Mouse (Mus musculus) embryonic facial prominence, embryonic 14.5 days (tissue): Measurements from ENCODE around the gene Ckmt2. TPM values are rescaled to one million over a fixed set of nuclear protein-coding genes. Genes with fewer than 3 reads are reported as not detected.

Experiments
- ATAC-seq: fragments of 200-750 bp; cut with Nextera tagmentation; 2 replicates; pipeline ENCODE4 v1.8.0; 2017; ENCODE audit warnings: low read depth, moderate number of reproducible peaks, moderate TSS enrichment
- DNase-seq: peaks from one replicate; pipeline ENCODE4 v3.0.0-alpha.2; 2015; ENCODE audit warnings: low spot score
- H3K27ac ChIP-seq: fragments of 300-500 bp; sonication (generic); replicated peaks from 2 replicates; pipeline ENCODE4 v1.5.1; 2014; ENCODE audit warnings: low read depth, mild to moderate bottlenecking, low read length, moderate library complexity
- H3K27me3 ChIP-seq: fragments of 300-500 bp; sonication (generic); replicated peaks from 2 replicates; pipeline ENCODE4 v1.6.1; 2014; ENCODE audit warnings: low read length; ENCODE audit not compliant: control insufficient read depth, insufficient read depth
- H3K36me3 ChIP-seq: fragments of 300-500 bp; sonication (generic); 2 replicates; pipeline ENCODE4 v1.6.1; 2014; ENCODE audit warnings: low read length, mixed read lengths; ENCODE audit not compliant: control insufficient read depth, insufficient read depth
- H3K4me1 ChIP-seq: fragments of 300-500 bp; sonication (generic); 2 replicates; pipeline ENCODE4 v1.6.1; 2014; ENCODE audit warnings: antibody characterized with exemption, low read length; ENCODE audit not compliant: control insufficient read depth, insufficient read depth
- H3K4me2 ChIP-seq: fragments of 300-500 bp; sonication (generic); 2 replicates; pipeline ENCODE4 v1.6.1; 2014; ENCODE audit warnings: low read depth, mild to moderate bottlenecking, low read length, moderate library complexity, mixed read lengths
- H3K4me3 ChIP-seq: fragments of 300-500 bp; sonication (generic); 2 replicates; pipeline ENCODE4 v1.5.1; 2014; ENCODE audit warnings: low read depth, mild to moderate bottlenecking, low read length
- H3K9ac ChIP-seq: fragments of 300-500 bp; sonication (generic); 2 replicates; pipeline ENCODE4 v1.6.1; 2014; ENCODE audit warnings: low read depth, mild to moderate bottlenecking, low read length, moderate library complexity, mixed read lengths
- H3K9me3 ChIP-seq: fragments of 300-500 bp; sonication (generic); 2 replicates; pipeline ENCODE4 v1.6.1; 2016; ENCODE audit warnings: low read length; ENCODE audit not compliant: control insufficient read depth
- WGBS: fragments of 180-500 bp; shearing (Covaris S2); extraction: QIAGEN DNeasy Blood & Tissue Kit; methylation state at CpG from one replicate; pipeline ENCODE4 v1.1.7; 2014; 5-methylcytosine and 5-hydroxymethylcytosine counted together
- polyA plus RNA-seq: library from polyadenylated mRNA; unstranded; fragments of >200 nt; fragmentation: Nextera tagmentation; extraction: Ambion mirVana; gene quantifications from 2 replicates; pipeline ENCODE4 v1.2.1, GENCODE M21; 2014

Gene Ckmt2
- polyA plus RNA-seq, 1 experiment from 2014 or later = 17.7 TPM

DNA sequence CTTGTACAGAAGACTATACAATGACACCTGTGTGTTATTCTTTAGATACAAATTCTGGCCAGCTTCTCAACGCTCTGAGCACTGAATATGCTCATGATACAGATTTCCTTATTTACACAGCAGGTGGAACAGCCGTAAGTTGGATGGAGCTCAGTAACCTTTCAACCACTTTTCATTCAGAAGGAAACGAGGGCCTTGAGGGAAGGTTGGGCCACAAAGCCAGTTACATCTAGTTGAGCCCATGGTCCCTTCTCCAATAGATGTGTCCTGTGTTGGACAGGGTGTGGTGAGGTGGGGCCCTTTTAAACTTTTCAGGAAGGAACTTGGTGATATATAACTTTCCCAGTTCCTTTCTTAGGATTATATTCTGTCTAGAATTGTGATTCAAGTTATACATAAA lies 22.3 kb downstream of the Ckmt2 start:
- no peaks in the 10 kb centered on the region for H3K9me3 ChIP-seq
- H3K36me3 ChIP-seq = no peaks in the 10 kb centered on the region
- no peak overlapping the region for H3K4me2 ChIP-seq
- WGBS = 79% methylated on average over 3 of the region's 3 CpGs
- no peak overlapping the region for H3K4me3 ChIP-seq
- H3K9ac ChIP-seq = no peak overlapping the region
- no peak overlapping the region for H3K27ac ChIP-seq
- H3K27me3 ChIP-seq = no peaks in the 10 kb centered on the region
- no peak for ATAC-seq
- no peak for DNase-seq
- H3K4me1 ChIP-seq = no peaks in the 10 kb centered on the region

GRCm38 (mm10) chr13:91827876-91828275 lies 48.8 kb downstream of the Ckmt2 start:
- Histone ChIP-seq H3K27ac (no peak overlapping the region), H3K4me2 (no peak overlapping the region), H3K4me3 (no peak overlapping the region), H3K9ac (no peak overlapping the region), H3K36me3 (no peaks in the 10 kb centered on the region), H3K4me1 (no peaks in the 10 kb centered on the region), H3K27me3 (no peaks in the 10 kb centered on the region), H3K9me3 (no peaks in the 10 kb centered on the region)
- DNase-seq = no peak
- ATAC-seq = no peak

DNA sequence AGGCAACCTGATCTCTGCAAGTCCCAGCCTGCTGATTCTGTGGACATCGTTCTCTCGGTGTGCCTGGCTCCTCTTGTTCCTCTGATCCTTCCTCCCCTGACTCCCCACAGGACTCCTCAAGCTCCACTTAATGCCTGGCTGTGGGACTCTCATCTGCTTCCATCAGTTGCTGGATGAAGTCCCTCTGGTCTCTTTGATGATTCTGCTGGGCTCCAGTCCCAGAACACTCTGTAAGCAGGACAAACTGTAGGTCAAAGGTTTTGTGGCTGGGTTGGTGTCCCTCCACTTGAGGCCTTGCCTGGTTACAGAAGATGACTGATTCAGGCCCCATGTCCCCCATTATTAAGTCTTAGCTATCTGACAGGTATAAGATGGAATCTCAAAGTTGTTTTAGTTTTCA lies 50.6 kb downstream of the Ckmt2 start:
- no peaks in the 10 kb centered on the region for H3K27me3 ChIP-seq
- no peaks in the 10 kb centered on the region for H3K4me1 ChIP-seq
- H3K36me3 ChIP-seq = no peaks in the 10 kb centered on the region
- H3K4me3 ChIP-seq = no peak overlapping the region
- WGBS = 58% methylated on average over 2 of the region's 2 CpGs
- no peak overlapping the region for H3K9ac ChIP-seq
- peak overlapping the region; percentile 58; the same call in 1 of the 2 replicates for H3K27ac ChIP-seq
- H3K9me3 ChIP-seq = no peaks in the 10 kb centered on the region
- no peak for ATAC-seq
- H3K4me2 ChIP-seq = no peak overlapping the region
- DNase-seq = no peak

- DNase-seq = peak; percentile 92
- no peak overlapping the region; the same call in 1 of the 2 replicates for H3K27ac ChIP-seq
- H3K27me3 ChIP-seq = no peaks in the 10 kb centered on the region
- H3K9me3 ChIP-seq = no peaks in the 10 kb centered on the region
- ATAC-seq = peak; percentile 88
- H3K4me2 ChIP-seq = no peak overlapping the region
- H3K4me3 ChIP-seq = no peak overlapping the region
- no peaks in the 10 kb centered on the region for H3K36me3 ChIP-seq
- H3K4me1 ChIP-seq = no peaks in the 10 kb centered on the region
- 37% methylated on average over 4 of the region's 4 CpGs for WGBS
- H3K9ac ChIP-seq = no peak overlapping the region
These were observed 51.7 kb downstream of the Ckmt2 start for GRCm38 (mm10) chr13:91824845-91825550.

DNA sequence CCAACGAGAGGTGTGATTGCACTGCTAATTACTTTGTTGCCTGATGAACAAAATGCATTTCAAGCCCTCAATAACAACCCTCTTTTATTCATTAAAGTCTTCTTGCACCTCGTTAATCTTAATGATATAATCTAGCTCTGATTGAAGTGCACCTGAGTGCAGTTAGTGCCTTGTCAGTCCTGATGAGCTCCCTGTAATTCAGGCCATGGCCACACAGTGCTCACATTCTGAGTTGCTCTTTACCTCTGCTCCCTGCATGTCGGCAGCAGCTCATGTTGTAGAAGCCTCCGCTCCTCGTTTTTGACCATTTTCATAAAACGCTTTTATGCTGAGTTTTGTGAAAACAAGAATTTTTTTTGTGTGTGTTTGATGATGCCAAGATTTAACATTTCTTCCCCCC lies 53.0 kb downstream of the Ckmt2 start:
- Histone ChIP-seq H3K4me1 (no peaks in the 10 kb centered on the region), H3K9me3 (no peaks in the 10 kb centered on the region), H3K27ac (no peak overlapping the region), H3K4me2 (no peak overlapping the region), H3K9ac (no peak overlapping the region), H3K36me3 (no peaks in the 10 kb centered on the region), H3K27me3 (no peaks in the 10 kb centered on the region), H3K4me3 (no peak overlapping the region)
- 59% methylated on average over 6 of the region's 6 CpGs for WGBS
- no peak for ATAC-seq
- no peak for DNase-seq

DNA sequence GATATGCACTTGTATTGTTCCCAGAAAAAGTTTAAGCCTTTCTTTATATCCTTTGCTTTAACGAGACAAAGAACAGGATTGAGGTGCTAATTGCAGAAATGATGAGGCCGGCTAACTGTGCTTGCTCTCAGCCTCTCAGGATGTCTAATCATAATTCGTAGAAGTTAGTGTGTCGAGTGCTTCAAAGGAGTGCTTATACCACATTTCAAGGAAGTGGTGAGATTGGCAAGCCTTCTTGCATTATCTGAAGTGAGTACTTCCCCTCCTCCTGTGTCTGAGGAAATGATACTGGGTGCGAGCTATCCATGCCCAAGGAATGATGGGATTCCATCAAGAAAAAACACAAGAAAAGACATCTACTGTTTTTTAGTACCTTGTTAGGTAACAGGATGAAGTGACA lies 62.0 kb downstream of the Ckmt2 start:
- 94% methylated on average over 5 of the region's 5 CpGs for WGBS

DNA sequence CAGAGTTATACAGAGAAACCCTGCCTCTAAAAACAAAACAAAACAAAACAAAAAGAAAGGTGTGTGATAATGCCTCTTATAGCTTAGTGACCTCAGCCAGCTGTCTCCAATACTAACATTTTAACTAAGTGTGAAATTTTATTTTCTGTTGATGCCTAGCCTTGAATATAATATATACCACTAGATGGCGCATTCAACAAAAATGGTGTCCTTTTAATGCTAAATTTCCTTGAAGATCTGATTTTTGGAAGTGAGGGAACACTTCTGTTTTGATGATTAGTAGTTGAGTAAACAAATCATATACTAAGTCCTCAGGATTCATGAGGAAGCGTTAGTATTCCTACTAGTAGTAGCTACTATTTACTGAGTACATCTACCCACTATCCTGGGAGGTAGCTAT lies 67.2 kb downstream of the Ckmt2 start:
- no peak overlapping the region for H3K9ac ChIP-seq
- no peak overlapping the region for H3K27ac ChIP-seq
- peaks cover 15% of the 10 kb centered on the region for H3K36me3 ChIP-seq
- H3K27me3 ChIP-seq = no peaks in the 10 kb centered on the region
- WGBS = 40% methylated on average over 2 of the region's 2 CpGs
- DNase-seq = peak; percentile 17
- no peak overlapping the region for H3K4me3 ChIP-seq
- H3K4me1 ChIP-seq = no peaks in the 10 kb centered on the region
- H3K4me2 ChIP-seq = no peak overlapping the region
- H3K9me3 ChIP-seq = peaks cover 7% of the 10 kb centered on the region
- ATAC-seq = no peak

More for the DNA sequence above, 62.0 kb downstream of the Ckmt2 start:
- Histone ChIP-seq H3K36me3 (no peaks in the 10 kb centered on the region), H3K9ac (no peak overlapping the region), H3K4me2 (no peak overlapping the region), H3K27me3 (no peaks in the 10 kb centered on the region), H3K4me1 (no peaks in the 10 kb centered on the region), H3K9me3 (peaks cover 12% of the 10 kb centered on the region), H3K27ac (no peak overlapping the region), H3K4me3 (no peak overlapping the region)
- no peak for DNase-seq
- no peak for ATAC-seq

DNA sequence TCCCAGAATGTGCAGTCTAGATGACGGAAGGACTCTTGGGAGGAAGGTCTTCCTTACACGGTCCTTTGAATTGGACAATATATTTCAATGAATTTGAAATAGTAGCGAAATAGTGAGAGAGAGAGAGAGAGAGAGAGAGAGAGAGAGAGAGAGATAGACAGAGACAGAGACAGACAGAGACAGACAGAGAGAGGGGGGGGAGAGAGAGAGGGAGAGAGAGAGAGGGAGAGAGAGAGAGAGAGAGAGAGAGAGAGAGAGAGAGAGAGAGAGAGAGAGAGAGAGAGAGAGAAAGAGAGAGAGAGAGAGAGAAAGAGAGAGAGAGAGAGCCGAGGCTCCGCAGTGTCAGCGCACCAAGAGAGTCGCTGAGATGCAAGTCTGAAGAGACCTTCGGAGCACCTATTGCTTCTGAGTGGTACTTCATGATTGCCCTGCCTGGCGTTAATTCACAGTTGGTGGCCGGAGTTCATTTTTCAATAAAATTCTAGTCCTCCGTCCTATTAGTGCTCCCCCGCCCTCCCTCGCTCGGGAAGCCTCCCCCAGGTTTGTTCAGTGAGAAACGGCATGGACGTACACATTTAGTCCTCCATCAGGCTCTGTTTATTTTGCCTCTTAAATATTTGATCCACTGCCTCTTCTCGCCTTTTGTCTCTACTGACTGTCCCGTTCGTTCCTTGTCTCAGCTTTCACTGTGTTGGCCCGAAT lies 68.7 kb downstream of the Ckmt2 start:
- Histone ChIP-seq H3K9ac (peak overlapping the region; percentile 92), H3K36me3 (peaks cover 19% of the 10 kb centered on the region), H3K4me3 (peak overlapping the region; percentile 94), H3K27ac (peak overlapping the region; percentile 91), H3K9me3 (no peaks in the 10 kb centered on the region), H3K27me3 (no peaks in the 10 kb centered on the region), H3K4me1 (no peaks in the 10 kb centered on the region), H3K4me2 (peak overlapping the region; percentile 69)
- ATAC-seq (no peak), DNase-seq (peak; percentile 31)
- 33% methylated on average over 19 of the region's 20 CpGs for WGBS
